Mouse (Mus musculus) midbrain, embryonic 16.5 days (tissue): ENCODE results near the gene Grap2. TPM values are rescaled to one million over a fixed set of nuclear protein-coding genes. Genes with fewer than 3 reads are reported as not detected.
"Not testable (repeated sequence)": the region's sequence is repeated elsewhere in the genome, so short reads cannot be mapped to it uniquely, and the experiment has no call there.

ENCODE experiments used
- ATAC-seq: fragments of 200-750 bp; cut with Nextera tagmentation; 2 replicates; pipeline ENCODE4 v1.8.0; 2017; ENCODE audit warnings: moderate TSS enrichment
- H3K27ac ChIP-seq: fragments of 300-500 bp; sonication (generic); 2 replicates; pipeline ENCODE4 v1.5.1; 2014; ENCODE audit warnings: mild to moderate bottlenecking, low read length, mixed read lengths
- H3K27me3 ChIP-seq: fragments of 300-500 bp; sonication (generic); 2 replicates; pipeline ENCODE4 v1.6.1; 2014; ENCODE audit warnings: low read depth, low read length, mixed read lengths; ENCODE audit not compliant: control insufficient read depth, insufficient read depth
- H3K36me3 ChIP-seq: fragments of 300-500 bp; sonication (generic); 2 replicates; pipeline ENCODE4 v1.6.1; 2014; ENCODE audit warnings: mild to moderate bottlenecking, low read length, moderate library complexity, mixed read lengths; ENCODE audit not compliant: control insufficient read depth, insufficient read depth
- H3K4me1 ChIP-seq: fragments of 300-500 bp; sonication (generic); 2 replicates; pipeline ENCODE4 v1.6.1; 2014; ENCODE audit warnings: mild to moderate bottlenecking, low read length, mixed read lengths; ENCODE audit not compliant: control insufficient read depth, insufficient read depth
- H3K4me2 ChIP-seq: fragments of 300-500 bp; sonication (generic); 2 replicates; pipeline ENCODE4 v1.6.1; 2014; ENCODE audit warnings: mild to moderate bottlenecking, low read length, mixed read lengths
- H3K4me3 ChIP-seq: fragments of 300-500 bp; sonication (generic); 2 replicates; pipeline ENCODE4 v1.5.1; 2014; ENCODE audit warnings: low read depth, mild to moderate bottlenecking, low read length, moderate library complexity, mixed read lengths
- H3K9ac ChIP-seq: fragments of 300-500 bp; sonication (generic); 2 replicates; pipeline ENCODE4 v1.6.1; 2014; ENCODE audit warnings: low read depth, low read length, mixed read lengths
- H3K9me3 ChIP-seq: fragments of 300-500 bp; sonication (generic); replicated peaks from 2 replicates; pipeline ENCODE4 v1.6.1; 2014; ENCODE audit warnings: mild to moderate bottlenecking, low read length, mixed read lengths; ENCODE audit not compliant: control insufficient read depth, poor library complexity, severe bottlenecking
- WGBS: fragments of 180-500 bp; shearing (Covaris S2); extraction: QIAGEN DNeasy Blood & Tissue Kit; methylation state at CpG from one replicate; pipeline ENCODE4 v1.1.7; 2014; 5-methylcytosine and 5-hydroxymethylcytosine counted together
- polyA plus RNA-seq: library from polyadenylated mRNA; unstranded; fragments of >200 nt; fragmentation: Nextera tagmentation; extraction: Ambion mirVana; gene quantifications from 2 replicates; pipeline ENCODE4 v1.2.1, GENCODE M21; 2015

Gene Grap2
- polyA plus RNA-seq, 1 experiment from 2014 or later = 0.23 TPM

DNA sequence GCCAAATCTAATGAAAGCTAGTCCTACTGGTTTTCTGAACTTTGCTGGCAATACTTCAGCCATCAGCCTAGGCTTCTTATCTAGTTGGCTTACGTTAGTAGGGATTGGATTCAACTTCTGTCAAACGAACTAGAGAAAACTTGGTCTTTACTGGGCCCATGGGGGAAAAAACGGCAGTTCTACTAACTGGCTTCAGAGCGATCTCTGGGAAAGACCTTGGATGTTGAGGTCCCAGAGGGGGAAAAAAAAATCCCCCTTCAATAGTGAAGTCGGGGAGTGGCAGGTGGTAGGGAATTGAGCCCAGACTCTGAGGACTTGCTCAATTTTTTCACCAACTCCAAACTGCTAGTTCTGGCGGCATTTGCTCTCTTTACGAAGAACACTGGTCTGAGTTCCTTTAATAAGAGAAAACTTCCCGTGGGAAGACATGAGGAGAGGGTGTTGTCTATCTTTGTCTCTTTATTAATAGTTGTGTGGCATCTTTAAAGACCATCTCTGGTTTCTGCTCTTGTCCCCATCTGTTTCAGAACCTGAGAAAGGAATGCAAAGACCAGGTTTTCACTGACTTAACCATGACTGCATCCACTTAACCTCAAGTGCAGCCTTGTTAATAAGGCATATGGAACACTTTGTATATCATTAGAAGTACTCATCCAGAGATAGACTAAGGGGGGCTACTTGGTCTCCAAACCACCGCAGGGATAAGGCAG lies 572 bp downstream of the Grap2 start:
- no peak for ATAC-seq
- WGBS = 84% methylated on average over 9 of the region's 9 CpGs
- H3K27ac ChIP-seq = no peak overlapping the region

DNA sequence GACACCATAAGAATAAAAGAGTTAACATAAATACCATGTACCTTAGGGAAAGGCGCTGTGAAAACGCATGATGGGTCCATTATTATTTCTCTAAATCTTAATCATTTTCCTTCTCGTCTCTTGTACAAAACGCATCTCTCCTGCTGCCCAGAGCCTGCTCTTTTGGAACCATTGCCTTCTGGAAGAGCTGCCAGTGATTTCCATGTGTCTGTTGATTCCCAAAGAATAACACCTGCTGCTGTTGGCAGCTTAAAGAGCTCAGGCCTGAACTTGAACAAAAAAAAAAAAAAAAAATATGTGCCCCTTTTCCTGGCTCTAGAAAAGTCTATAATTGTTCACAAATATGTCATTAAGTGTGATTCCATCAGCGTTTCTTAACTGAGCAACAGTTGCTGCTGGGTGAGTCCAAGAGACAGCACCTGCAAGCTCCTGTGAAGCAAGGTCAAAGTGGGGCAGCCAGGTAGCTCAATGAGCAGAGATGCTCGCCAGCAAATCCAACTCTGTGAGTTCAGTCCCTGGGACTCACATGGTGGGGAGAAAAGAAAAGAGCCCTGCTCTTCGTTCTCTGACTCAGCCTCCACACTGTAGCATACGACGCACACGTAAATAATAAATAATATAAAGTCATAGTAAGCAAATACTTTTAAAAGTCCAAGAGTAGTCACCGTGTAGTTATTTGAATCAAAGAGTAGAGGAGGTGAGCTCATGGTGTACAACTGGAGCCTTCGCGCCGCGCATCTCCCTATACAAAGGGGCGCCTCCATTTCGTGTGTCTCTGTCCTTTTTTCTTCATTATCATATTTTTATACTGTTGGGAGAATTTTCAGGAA lies 2.0 kb downstream of the Grap2 start:
- Histone ChIP-seq H3K27me3 (peaks cover 2% of the 10 kb centered on the region; the same call in 1 of the 2 replicates), H3K9me3 (no peaks in the 10 kb centered on the region), H3K27ac (no peak overlapping the region), H3K4me1 (peaks cover 17% of the 10 kb centered on the region), H3K4me3 (no peak overlapping the region), H3K4me2 (no peak overlapping the region), H3K9ac (no peak overlapping the region), H3K36me3 (no peaks in the 10 kb centered on the region)
- no peak for ATAC-seq
- 92% methylated on average over 17 of the region's 17 CpGs for WGBS

More for the DNA sequence above, 572 bp downstream of the Grap2 start:
- no peak overlapping the region for H3K4me2 ChIP-seq
- H3K4me3 ChIP-seq = no peak overlapping the region
- H3K36me3 ChIP-seq = no peaks in the 10 kb centered on the region
- peaks cover 3% of the 10 kb centered on the region; the same call in 1 of the 2 replicates for H3K27me3 ChIP-seq
- H3K9ac ChIP-seq = no peak overlapping the region
- H3K4me1 ChIP-seq = peaks cover 16% of the 10 kb centered on the region
- H3K9me3 ChIP-seq = no peaks in the 10 kb centered on the region

DNA sequence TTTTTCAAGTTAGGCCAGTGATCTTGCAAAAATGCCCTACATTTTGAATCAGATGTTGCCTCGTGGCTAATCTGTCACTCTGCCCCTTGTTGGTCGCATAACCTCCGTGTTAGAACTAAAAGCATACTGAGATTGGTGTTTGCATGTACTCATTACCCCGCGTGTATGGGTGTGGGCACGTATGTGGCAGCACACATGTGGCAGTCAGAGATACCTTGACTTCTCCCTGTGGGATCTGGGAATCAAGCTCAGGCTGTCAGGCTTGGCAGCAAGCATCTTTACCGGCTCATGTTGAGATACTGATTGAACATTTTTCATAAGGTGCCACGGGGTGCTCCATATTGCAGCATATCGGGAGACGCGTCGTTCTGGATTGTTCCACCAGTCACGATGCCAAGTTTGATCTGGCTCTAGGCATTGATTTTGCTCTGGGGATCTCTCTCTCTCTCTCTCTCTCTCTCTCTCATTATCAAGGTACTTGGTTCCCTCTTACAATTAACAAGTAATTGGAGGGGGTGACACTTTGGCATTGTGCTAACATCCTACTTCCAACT lies 3.5 kb downstream of the Grap2 start:
- no peaks in the 10 kb centered on the region for H3K9me3 ChIP-seq
- no peak overlapping the region for H3K4me2 ChIP-seq
- WGBS = 76% methylated on average over 13 of the region's 13 CpGs
- no peaks in the 10 kb centered on the region for H3K27me3 ChIP-seq
- H3K27ac ChIP-seq = no peak overlapping the region
- no peak overlapping the region for H3K4me3 ChIP-seq
- no peaks in the 10 kb centered on the region for H3K36me3 ChIP-seq
- H3K9ac ChIP-seq = no peak overlapping the region
- no peak for ATAC-seq
- H3K4me1 ChIP-seq = peaks cover 17% of the 10 kb centered on the region

DNA sequence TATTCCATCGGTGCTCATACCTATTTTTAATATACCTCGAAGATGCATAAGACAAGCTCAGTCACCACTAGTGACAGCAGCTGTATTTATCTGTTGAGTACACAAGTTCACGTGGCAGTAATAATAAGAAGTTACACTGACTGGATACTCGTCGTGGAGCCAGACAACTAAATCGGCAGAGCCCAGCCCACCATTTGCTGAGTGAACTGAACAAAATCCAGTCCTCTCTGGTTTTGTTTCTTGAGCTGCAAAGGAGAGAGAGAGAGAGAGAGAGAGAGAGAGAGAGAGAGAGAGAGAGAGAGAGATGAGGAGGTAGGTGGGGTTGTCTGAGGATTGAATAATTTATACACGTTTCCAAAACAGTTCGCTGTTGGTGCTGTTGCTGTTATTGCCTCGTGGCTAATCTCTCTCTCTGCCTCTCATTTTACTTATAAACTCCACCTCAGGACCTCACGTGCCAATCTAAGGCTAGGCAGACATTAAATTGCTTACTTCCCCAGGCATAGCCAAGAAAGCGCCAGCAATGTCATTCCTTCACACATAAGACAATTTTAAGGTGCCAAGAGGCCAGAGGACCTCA lies 4.1 kb downstream of the Grap2 start:
- H3K27me3 ChIP-seq = no peaks in the 10 kb centered on the region
- no peaks in the 10 kb centered on the region for H3K9me3 ChIP-seq
- 73% methylated on average over 11 of the region's 11 CpGs for WGBS
- H3K4me3 ChIP-seq = no peak overlapping the region
- ATAC-seq = no peak
- H3K4me2 ChIP-seq = no peak overlapping the region
- H3K27ac ChIP-seq = no peak overlapping the region
- no peak overlapping the region for H3K9ac ChIP-seq
- no peaks in the 10 kb centered on the region for H3K36me3 ChIP-seq
- peaks cover 17% of the 10 kb centered on the region for H3K4me1 ChIP-seq

DNA sequence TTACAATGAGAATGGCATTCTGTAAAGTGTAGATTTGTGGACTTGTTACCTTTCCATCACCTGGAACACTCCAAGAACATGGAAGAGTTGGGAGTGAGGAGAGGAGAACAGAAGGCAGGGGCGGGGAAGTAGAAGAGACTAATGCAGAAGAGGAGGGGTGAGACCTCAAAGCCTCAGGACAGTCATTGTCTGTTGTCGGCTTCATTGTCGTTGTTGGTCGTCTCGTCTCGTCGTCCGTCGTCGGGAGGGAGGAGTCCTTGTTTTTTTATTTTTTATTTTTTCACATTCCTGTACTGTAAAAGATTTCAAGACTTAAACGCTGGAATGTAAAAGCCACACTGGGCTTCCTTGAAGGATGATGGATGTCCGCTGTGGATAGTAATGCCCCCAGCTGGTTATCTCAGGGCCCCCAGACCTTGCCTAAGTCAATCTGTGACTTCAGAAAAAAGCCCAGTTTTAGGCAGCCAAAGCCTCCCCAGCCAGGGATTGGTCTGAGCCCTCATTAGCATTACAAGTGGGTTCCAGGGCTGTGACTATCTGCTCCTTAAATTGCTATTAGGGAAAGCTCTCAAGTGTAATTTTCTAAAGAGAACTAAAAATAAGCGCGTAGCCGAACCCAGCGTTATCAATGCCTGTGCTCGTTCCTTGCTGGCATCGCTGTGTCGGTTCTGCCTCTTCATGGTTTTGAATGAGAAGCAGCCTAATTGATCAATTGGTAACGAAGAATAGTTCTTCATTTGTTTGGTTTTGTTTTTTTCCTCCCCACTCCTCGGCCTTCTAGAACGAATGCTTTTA lies 5.0 kb downstream of the Grap2 start:
- H3K36me3 ChIP-seq = no peaks in the 10 kb centered on the region
- no peaks in the 10 kb centered on the region for H3K27me3 ChIP-seq
- peaks cover 17% of the 10 kb centered on the region for H3K4me1 ChIP-seq
- H3K4me3 ChIP-seq = no peak overlapping the region
- H3K9me3 ChIP-seq = no peaks in the 10 kb centered on the region
- H3K9ac ChIP-seq = no peak overlapping the region
- H3K27ac ChIP-seq = no peak overlapping the region
- H3K4me2 ChIP-seq = peak overlapping the region; percentile 16
- 0 out of 2 replicates have a peak, but pooled peaks have one; percentile 32 for ATAC-seq
- 10% methylated on average over 22 of the region's 22 CpGs for WGBS

DNA sequence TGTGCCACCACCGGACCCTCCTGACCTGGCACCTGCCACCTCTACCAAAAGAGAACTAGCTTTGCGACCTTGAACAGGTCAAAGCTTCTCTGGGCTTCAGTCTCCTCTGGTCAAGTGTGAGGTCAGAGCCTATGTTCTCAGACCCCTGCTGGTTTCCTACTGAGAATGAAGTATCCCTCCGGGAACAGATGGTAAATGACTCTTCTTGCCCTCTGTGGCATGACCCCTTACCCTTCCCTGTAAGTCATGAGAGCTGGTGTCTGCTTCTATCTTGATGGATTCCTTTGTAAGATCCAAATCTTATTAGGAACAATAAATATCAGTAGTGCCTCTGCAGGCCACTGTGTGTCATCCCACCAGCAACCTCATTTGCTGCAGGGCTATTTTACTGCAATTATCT lies 6.7 kb downstream of the Grap2 start:
- no peak for ATAC-seq
- Histone ChIP-seq H3K9me3 (no peaks in the 10 kb centered on the region), H3K4me3 (no peak overlapping the region), H3K27ac (no peak overlapping the region), H3K27me3 (no peaks in the 10 kb centered on the region), H3K36me3 (no peaks in the 10 kb centered on the region), H3K4me2 (no peak overlapping the region), H3K4me1 (peaks cover 20% of the 10 kb centered on the region), H3K9ac (no peak overlapping the region)
- WGBS = 61% methylated on average over 3 of the region's 3 CpGs

DNA sequence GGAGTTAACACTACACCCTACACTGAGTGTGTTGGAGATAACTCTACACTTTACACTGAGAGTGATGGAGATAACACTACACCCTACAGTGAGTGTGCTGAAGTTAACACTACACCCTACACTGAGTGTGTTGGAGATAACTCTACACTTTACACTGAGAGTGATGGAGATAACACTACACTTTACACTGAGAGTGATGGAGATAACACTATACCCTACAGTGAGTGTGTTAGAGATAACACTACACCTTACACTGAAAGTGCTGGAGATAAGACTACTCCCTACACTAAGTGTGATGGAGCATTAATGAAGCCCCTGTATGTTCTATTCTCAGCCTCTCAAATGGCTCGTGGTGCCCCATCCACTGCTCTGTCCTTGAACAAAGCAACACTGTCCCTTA lies 8.2 kb downstream of the Grap2 start:
- H3K9me3 ChIP-seq, H3K9ac ChIP-seq, H3K27ac ChIP-seq, H3K36me3 ChIP-seq, ATAC-seq, H3K4me3 ChIP-seq, H3K4me2 ChIP-seq, H3K27me3 ChIP-seq: not testable (repeated sequence)
- H3K4me1 ChIP-seq = peaks cover 20% of the 10 kb centered on the region
- WGBS = 62% methylated on average over 1 of the region's 1 CpGs

DNA sequence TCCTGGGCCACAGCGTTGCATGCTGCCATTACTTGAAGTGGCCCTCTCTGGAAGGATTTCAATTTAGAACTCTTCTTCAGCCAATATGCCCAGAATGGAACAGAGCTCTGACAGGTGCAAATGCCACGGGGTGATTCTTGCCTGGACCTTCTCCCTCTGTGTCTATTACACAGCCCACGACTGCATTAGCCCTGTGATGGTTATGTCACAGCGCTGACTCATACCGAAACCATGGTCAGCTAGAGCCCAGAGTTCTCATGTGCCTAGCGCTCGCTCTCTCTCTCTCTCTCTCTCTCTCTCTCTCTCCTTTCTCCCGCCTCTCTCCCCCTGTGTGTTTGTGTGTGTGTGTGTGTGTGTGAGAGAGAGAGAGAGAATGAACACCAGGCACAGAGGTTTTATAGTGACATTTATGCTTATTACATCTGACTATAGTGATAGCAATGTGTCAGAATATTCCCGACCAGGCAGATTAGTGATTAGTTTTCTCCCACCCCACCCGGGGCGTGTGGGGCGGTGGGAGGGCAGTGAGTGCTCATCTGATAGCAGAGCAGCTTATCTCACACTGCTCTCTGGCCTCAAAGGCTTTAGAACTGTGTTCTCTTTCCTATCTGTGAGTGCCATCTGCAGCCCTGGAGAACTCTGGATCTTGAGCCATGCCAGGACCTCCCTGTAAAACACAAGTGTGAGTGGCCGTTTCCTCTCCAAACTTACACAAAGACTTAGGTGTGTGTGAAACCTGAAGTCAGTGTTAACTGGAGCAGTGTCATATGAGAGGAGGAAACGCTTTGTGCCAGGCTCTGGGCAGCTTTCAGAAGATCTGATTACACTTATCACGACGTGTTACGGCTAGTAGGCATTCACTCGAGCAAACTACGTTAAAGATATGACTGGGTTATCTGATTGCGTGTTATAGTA lies 10.4 kb downstream of the Grap2 start:
- ATAC-seq = no peak
- no peak overlapping the region for H3K4me3 ChIP-seq
- no peaks in the 10 kb centered on the region for H3K27me3 ChIP-seq
- H3K9me3 ChIP-seq = no peaks in the 10 kb centered on the region
- H3K9ac ChIP-seq = no peak overlapping the region
- no peak overlapping the region for H3K27ac ChIP-seq
- H3K36me3 ChIP-seq = no peaks in the 10 kb centered on the region
- H3K4me2 ChIP-seq = no peak overlapping the region
- peaks cover 10% of the 10 kb centered on the region for H3K4me1 ChIP-seq
- WGBS = 72% methylated on average over 20 of the region's 20 CpGs
